Mouse (Mus musculus) neural tube, embryonic 11.5 days (tissue): ENCODE data around the gene Vav1. TPM values are rescaled to one million over a fixed set of nuclear protein-coding genes. Genes with fewer than 3 reads are reported as not detected.

Experiments used
- ATAC-seq: fragments of 200-750 bp; cut with Nextera tagmentation; 2 replicates; pipeline ENCODE4 v1.8.0; 2017; ENCODE audit warnings: moderate number of reproducible peaks, mild to moderate bottlenecking, moderate TSS enrichment, moderate library complexity; ENCODE audit not compliant: insufficient read depth, low FRiP score, low TSS enrichment
- DNase-seq: peaks from one replicate; pipeline ENCODE4 v3.0.0-alpha.2; 2015; ENCODE audit warnings: low spot score
- H3K27ac ChIP-seq: fragments of 300-500 bp; sonication (generic); 2 replicates; pipeline ENCODE4 v1.5.1; 2014; ENCODE audit warnings: low read depth, mild to moderate bottlenecking, low read length
- H3K27me3 ChIP-seq: fragments of 300-500 bp; sonication (generic); 2 replicates; pipeline ENCODE4 v1.6.1; 2014; ENCODE audit warnings: mild to moderate bottlenecking, low read length, mixed read lengths; ENCODE audit not compliant: control insufficient read depth, insufficient read depth
- H3K36me3 ChIP-seq: fragments of 300-500 bp; sonication (generic); 2 replicates; pipeline ENCODE4 v1.6.1; 2014; ENCODE audit warnings: mild to moderate bottlenecking, low read length, moderate library complexity, mixed read lengths; ENCODE audit not compliant: control insufficient read depth, insufficient read depth
- H3K4me1 ChIP-seq: fragments of 300-500 bp; sonication (generic); 2 replicates; pipeline ENCODE4 v1.6.1; 2014; ENCODE audit warnings: low read length, mixed read lengths; ENCODE audit not compliant: control insufficient read depth, insufficient read depth
- H3K4me2 ChIP-seq: fragments of 300-500 bp; sonication (generic); 2 replicates; pipeline ENCODE4 v1.6.1; 2014; ENCODE audit warnings: low read depth, mild to moderate bottlenecking, moderate library complexity
- H3K4me3 ChIP-seq: fragments of 300-500 bp; sonication (generic); 2 replicates; pipeline ENCODE4 v1.5.1; 2014; ENCODE audit warnings: low read depth, low read length
- H3K9ac ChIP-seq: fragments of 300-500 bp; sonication (generic); 2 replicates; pipeline ENCODE4 v1.6.1; 2014; ENCODE audit warnings: mild to moderate bottlenecking, low read length
- H3K9me3 ChIP-seq: fragments of 300-500 bp; sonication (generic); 2 replicates; pipeline ENCODE4 v1.6.1; 2016; ENCODE audit warnings: low read length; ENCODE audit not compliant: control insufficient read depth
- WGBS: fragments of 180-500 bp; shearing (Covaris S2); extraction: QIAGEN DNeasy Blood & Tissue Kit; methylation state at CpG from one replicate; pipeline ENCODE4 v1.1.7; 2014; 5-methylcytosine and 5-hydroxymethylcytosine counted together
- polyA plus RNA-seq: library from polyadenylated mRNA; unstranded; fragments of >200 nt; fragmentation: Nextera tagmentation; extraction: Ambion mirVana; gene quantifications from 2 replicates; pipeline ENCODE4 v1.2.1, GENCODE M21; 2014

Vav1 gene
- polyA plus RNA-seq, 1 experiment from 2014 or later = 1.9 TPM

DNA sequence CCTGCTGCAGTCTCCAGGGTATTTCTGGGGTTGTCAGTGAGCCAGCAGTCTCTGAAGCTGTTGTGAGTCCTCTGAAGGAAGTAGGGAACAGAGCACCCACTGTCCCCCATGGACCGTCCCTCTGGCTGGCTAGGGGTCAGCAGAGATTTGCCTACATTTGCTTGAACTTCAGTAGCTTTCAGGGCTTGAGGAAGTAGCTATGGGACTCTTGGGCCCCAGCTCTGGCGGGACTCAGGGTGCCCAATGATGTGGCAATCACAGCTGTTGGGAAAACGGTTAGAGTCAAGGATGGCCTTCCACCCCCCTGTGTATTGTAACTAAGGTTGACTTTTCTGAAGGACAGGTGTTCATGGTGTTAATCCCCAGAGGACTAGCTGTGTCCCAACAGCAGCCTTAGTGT, 1.5 kb downstream of the Vav1 start:
- Histone ChIP-seq H3K4me2 (no peak overlapping the region), H3K27ac (no peak overlapping the region), H3K4me3 (no peak overlapping the region), H3K4me1 (0 out of 2 replicates have a peak, but pooled peaks cover 5% of the 10 kb centered on the region), H3K27me3 (peaks cover 9% of the 10 kb centered on the region), H3K9me3 (no peaks in the 10 kb centered on the region), H3K36me3 (no peaks in the 10 kb centered on the region), H3K9ac (no peak overlapping the region)
- ATAC-seq (no peak), DNase-seq (no peak)
- 81% methylated on average over 3 of the region's 3 CpGs for WGBS

- no peaks in the 10 kb centered on the region for H3K4me1 ChIP-seq
- no peaks in the 10 kb centered on the region for H3K36me3 ChIP-seq
- H3K27ac ChIP-seq = no peak overlapping the region
- no peak overlapping the region for H3K4me2 ChIP-seq
- no peak for DNase-seq
- no peak for ATAC-seq
- H3K9me3 ChIP-seq = no peaks in the 10 kb centered on the region
- WGBS = 77% methylated on average over 5 of the region's 5 CpGs
- H3K4me3 ChIP-seq = no peak overlapping the region
- H3K9ac ChIP-seq = no peak overlapping the region
- no peaks in the 10 kb centered on the region; the same call in 1 of the 2 replicates for H3K27me3 ChIP-seq
Measured at GRCm38 (mm10) chr17:57283906-57284305, 5.0 kb downstream of the Vav1 start.

- WGBS = 70% methylated on average over 2 of the region's 2 CpGs
- H3K36me3 ChIP-seq = no peaks in the 10 kb centered on the region
- H3K4me3 ChIP-seq = no peak overlapping the region
- H3K4me2 ChIP-seq = no peak overlapping the region
- H3K4me1 ChIP-seq = no peaks in the 10 kb centered on the region
- no peaks in the 10 kb centered on the region for H3K9me3 ChIP-seq
- ATAC-seq = no peak
- H3K9ac ChIP-seq = no peak overlapping the region
- H3K27ac ChIP-seq = no peak overlapping the region
- no peaks in the 10 kb centered on the region for H3K27me3 ChIP-seq
- DNase-seq = no peak
Measured at GRCm38 (mm10) chr17:57285077-57285476, 6.2 kb downstream of the Vav1 start.

DNA sequence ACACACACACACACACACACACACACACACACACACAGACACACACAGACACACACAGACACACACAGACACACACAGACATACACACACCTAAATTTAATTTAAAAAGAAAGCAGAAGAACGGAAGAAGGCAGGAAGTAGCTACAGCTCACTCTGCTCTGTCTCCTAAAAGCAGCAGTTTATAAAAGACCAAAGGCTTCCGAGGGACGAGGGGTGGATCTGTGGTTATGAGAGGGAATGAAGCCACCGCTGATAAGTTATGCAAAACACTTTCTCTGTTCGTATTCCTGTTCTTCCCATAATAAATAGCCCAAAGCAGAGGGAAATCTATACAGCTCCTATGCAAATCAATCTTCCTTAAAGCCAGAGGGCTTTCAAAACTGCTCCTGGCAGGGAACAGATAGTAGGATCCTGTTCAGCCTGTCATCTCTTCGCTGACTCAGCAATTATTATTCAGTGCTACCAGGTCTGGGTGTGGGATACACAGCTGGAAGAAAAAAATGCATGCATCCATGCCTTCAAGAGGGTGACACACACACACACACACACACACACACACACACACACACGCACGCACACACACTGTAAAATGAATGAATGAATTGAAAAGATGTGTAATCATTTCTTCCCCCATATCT, 7.9 kb downstream of the Vav1 start:
- Histone ChIP-seq H3K27ac (no peak overlapping the region), H3K36me3 (no peaks in the 10 kb centered on the region), H3K27me3 (no peaks in the 10 kb centered on the region), H3K4me3 (no peak overlapping the region), H3K9me3 (no peaks in the 10 kb centered on the region), H3K4me2 (no peak overlapping the region), H3K4me1 (no peaks in the 10 kb centered on the region), H3K9ac (no peak overlapping the region)
- 76% methylated on average over 8 of the region's 8 CpGs for WGBS
- ATAC-seq (no peak), DNase-seq (no peak)

DNA sequence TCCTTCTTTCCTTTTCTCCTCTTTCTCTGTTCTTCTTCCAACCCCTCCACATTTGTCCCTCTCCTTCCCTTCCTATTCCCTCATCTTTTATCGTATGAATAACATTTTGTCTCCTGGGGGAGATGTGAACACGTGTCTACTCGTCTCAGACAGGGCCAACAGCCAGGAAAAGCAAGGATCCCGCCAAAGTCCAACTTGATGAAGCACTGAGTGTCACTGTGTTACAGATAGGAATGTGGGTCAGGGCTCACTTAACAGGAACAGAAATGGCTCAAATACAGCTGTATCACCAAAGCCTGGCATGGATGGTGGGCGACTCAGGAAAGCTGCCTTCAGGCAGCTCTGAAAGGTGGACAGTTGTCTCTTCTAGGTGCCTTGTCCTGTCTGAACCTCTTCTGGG, 10.4 kb downstream of the Vav1 start:
- no peaks in the 10 kb centered on the region for H3K4me1 ChIP-seq
- H3K4me3 ChIP-seq = no peak overlapping the region
- H3K9me3 ChIP-seq = no peaks in the 10 kb centered on the region
- no peaks in the 10 kb centered on the region for H3K27me3 ChIP-seq
- H3K27ac ChIP-seq = no peak overlapping the region
- H3K4me2 ChIP-seq = no peak overlapping the region
- no peak for DNase-seq
- H3K36me3 ChIP-seq = no peaks in the 10 kb centered on the region
- H3K9ac ChIP-seq = no peak overlapping the region
- whole genome bisulfite sequencing = 83% methylated on average over 5 of the region's 5 CpGs
- ATAC-seq = no peak

GRCm38 (mm10) chr17:57290001-57290670, 11.2 kb downstream of the Vav1 start:
- Histone ChIP-seq H3K4me3 (no peak overlapping the region), H3K9ac (no peak overlapping the region), H3K27ac (no peak overlapping the region), H3K36me3 (no peaks in the 10 kb centered on the region), H3K9me3 (no peaks in the 10 kb centered on the region), H3K4me2 (no peak overlapping the region), H3K27me3 (no peaks in the 10 kb centered on the region), H3K4me1 (no peaks in the 10 kb centered on the region)
- DNase-seq = no peak
- ATAC-seq = no peak
- WGBS = 93% methylated on average over 9 of the region's 9 CpGs

DNA sequence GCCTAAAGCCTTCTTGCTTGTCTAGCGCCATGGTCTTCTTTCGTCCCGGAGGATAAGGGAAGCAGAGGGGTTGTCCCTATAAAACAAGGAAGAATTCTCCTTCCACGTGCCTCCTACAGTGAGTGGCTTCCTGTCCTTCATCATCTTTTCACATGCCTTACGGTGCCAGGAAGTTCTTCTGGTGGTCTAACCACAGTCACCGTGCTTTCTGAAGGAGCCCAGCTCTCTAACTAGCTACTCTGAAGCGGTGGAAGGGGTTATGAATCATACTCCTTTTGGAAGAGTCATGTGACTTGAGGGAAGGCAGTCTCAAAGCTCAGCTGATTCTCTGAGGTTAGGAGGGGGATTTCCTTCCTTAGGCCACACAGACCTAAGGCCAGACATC, 11.8 kb downstream of the Vav1 start:
- Histone ChIP-seq H3K4me1 (no peaks in the 10 kb centered on the region), H3K4me3 (no peak overlapping the region), H3K4me2 (no peak overlapping the region), H3K9me3 (no peaks in the 10 kb centered on the region), H3K9ac (no peak overlapping the region), H3K27me3 (no peaks in the 10 kb centered on the region), H3K27ac (no peak overlapping the region), H3K36me3 (no peaks in the 10 kb centered on the region)
- DNase-seq (no peak), ATAC-seq (no peak)
- 90% methylated on average over 7 of the region's 7 CpGs for WGBS

- Histone ChIP-seq H3K27me3 (no peaks in the 10 kb centered on the region), H3K9ac (no peak overlapping the region), H3K27ac (no peak overlapping the region), H3K4me2 (no peak overlapping the region), H3K36me3 (no peaks in the 10 kb centered on the region), H3K9me3 (no peaks in the 10 kb centered on the region), H3K4me1 (no peaks in the 10 kb centered on the region), H3K4me3 (no peak overlapping the region)
- ATAC-seq = no peak
- no peak for DNase-seq
- 90% methylated on average over 2 of the region's 2 CpGs for WGBS
Measured at GRCm38 (mm10) chr17:57292302-57292701, 13.4 kb downstream of the Vav1 start.

GRCm38 (mm10) chr17:57292968-57293367, 14.1 kb downstream of the Vav1 start:
- ATAC-seq (no peak), DNase-seq (no peak)
- Histone ChIP-seq H3K4me3 (no peak overlapping the region), H3K27me3 (no peaks in the 10 kb centered on the region), H3K27ac (no peak overlapping the region), H3K36me3 (no peaks in the 10 kb centered on the region), H3K4me2 (no peak overlapping the region), H3K9me3 (no peaks in the 10 kb centered on the region), H3K9ac (no peak overlapping the region), H3K4me1 (no peaks in the 10 kb centered on the region)
- 92% methylated on average over 9 of the region's 9 CpGs for WGBS
